Mouse (Mus musculus) ZHBTc4 (cell line): ENCODE data around the gene Olfr1107.

Experiments
- DNase-seq: peaks from one replicate; pipeline ENCODE4 v3.0.0-alpha.2; 2011; ENCODE audit warnings: low read depth, low spot score

Olfr1107 gene

DNA sequence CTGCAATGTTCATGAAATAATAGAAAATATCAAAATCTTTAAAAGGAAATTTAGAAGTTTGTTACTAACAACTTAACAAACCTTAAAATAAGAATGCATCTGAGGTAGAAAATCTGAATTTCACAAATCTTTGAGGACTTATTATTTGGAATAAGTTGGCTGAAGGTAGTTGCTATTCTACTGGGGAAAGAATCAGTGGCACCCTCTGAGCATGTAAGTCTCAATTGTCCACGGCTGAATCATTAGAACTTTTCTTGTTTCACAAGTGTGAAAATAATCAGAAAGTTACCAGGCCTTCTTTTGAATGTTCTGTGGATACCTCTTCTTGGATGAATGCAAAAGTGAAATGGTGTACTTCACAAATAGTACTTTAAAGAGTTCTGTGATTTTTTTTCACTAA, at the start of gene Olfr1107:
Gene Olfr1107, minus strand, starts transcription at position 101 of the 400 bp plus-strand sequence.
- no peak for DNase-seq

DNA sequence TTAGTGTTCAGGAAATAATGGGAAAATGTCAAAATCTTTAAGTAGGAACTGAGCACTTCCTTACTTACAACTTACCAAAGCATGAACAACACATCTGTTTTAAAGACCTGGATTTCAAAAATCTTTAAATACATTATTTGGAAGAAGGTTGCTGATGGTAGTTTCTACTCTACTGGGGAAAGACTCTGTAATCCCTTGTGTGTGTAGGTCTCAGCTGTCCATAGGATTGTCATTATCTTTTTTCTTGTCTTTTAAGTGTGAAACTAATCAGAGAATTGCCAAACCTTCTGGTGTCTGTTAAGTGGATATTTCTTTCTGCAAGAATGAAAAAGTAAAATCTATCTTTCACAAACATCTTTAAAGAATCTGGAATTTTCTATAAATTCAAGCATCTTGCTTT, 38.9 kb upstream of the Olfr1107 start, which contains the start of gene Olfr259:
Gene Olfr259, minus strand, starts transcription at position 101 of the 400 bp plus-strand sequence.
- no peak for DNase-seq

DNA sequence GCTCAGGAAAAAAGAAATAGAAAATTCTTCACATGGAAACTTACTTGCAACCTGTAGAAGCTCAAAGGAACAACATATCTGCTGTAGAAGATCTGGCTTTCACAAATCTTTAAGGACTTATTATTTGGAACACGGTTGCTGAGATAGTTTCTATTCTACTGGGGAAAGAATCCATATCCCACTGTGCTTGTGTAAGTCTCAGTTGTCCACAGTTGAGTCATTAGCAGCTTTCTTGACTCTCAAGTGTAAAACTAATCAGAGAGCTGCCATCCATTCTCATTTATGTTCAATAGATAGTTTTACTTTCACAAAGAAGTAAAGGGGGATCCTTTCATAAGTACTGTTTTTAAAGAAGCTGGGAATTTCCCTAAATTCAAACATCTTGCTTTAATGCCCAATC, 20.3 kb upstream of the Olfr1107 start, which contains the start of gene Olfr1109:
Gene Olfr1109, minus strand, starts transcription at position 101 of the 400 bp plus-strand sequence.
- DNase-seq, result no peak

DNA sequence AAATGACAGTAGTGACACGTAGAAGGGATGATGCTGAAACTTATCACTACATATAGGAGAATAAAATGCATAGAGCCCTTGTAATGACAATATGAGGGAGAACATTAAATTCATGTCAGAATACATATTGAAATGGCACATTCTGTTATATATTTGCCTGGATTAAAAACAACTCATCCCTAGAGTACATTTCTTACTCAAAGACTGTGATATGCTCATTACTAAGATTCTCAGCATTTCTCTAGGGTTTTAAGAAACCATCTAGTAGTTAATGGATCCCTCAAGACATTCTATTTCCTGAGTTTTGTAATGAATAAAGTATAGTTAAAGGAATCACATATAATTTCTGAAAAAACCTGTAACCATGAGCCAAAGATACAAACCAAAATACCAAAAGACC, 23.4 kb downstream of the Olfr1107 start, which contains the start of gene Olfr1106:
Gene Olfr1106, minus strand, starts transcription at position 101 of the 400 bp plus-strand sequence.
- DNase-seq, result no peak

DNA sequence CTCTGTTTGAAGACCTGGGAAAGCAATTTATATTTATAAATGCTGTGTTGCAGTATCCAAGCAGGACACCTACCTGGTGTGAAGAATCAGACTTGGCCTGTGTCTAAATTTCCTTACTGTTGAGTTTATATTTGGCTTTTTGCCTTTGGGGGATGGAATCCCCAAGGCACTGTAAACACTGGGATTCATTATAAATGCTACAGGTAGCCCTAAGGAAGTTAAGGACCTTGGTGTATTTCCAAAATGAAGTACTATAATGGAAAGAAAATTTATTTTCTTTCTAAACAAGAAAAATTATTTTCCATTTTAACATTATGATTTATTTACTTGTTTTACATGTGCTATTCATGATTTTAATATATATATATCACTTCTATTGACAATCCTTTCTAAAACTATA, 39.2 kb downstream of the Olfr1107 start, which contains the start of gene Olfr1105:
Gene Olfr1105, minus strand, starts transcription at position 101 of the 400 bp plus-strand sequence.
- DNase-seq, result no peak

DNA sequence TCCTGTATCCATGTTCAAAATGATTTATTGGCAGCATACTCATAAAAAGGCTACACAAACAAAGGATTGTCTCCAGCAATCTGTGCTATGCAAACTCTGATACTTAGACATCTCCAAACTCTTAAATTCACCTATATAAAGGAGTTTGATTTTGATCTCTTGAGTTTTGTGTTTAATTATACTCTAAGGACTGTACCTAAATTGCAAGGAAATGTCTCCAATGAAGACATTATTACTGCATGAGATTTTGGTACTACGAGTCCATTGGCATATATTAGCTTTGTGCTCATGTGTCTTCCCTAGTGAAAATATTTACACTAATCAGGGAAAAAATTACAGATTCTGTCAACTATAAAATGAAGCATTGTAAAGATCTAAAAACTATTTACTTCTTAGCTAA, 48.6 kb downstream of the Olfr1107 start, which contains the start of gene Olfr1104:
Gene Olfr1104, minus strand, starts transcription at position 101 of the 400 bp plus-strand sequence.
- no peak for DNase-seq
